Mouse (Mus musculus) myocyte (in vitro differentiated cells): ENCODE measurements at regions not wholly inside any gene's neighbourhood (a gene's known extent, or its start where the extent isn't known, plus 50 kb on each side); places are given as distances from the start of the nearest gene placed in this dataset.

ENCODE experiments used
- H3K27me3 ChIP-seq: one replicate; pipeline ENCODE4 v1.6.1; 2011; ENCODE audit not compliant: control insufficient read depth, insufficient read depth, insufficient read length
- H3K36me3 ChIP-seq: one replicate; pipeline ENCODE4 v1.6.1; 2011; ENCODE audit not compliant: control insufficient read depth, insufficient read depth
- H3K4me2 ChIP-seq: one replicate; pipeline ENCODE4 v1.6.1; 2011; ENCODE audit warnings: low read depth, control low read depth
- H3K4me3 ChIP-seq: one replicate; pipeline ENCODE4 v1.5.1; 2011; ENCODE audit warnings: mild to moderate bottlenecking, control low read depth, moderate library complexity
- H3K79me2 ChIP-seq: one replicate; pipeline ENCODE4 v1.6.1; 2011; ENCODE audit not compliant: control insufficient read depth, insufficient read depth
- H3ac ChIP-seq: one replicate; pipeline ENCODE4 v1.6.1; 2011; ENCODE audit not compliant: control insufficient read depth, insufficient read length
- CEBPB ChIP-seq: IDR thresholded peaks from 2 replicates; pipeline ENCODE4 v1.6.1; 2011; ENCODE audit warnings: mild to moderate bottlenecking, moderate library complexity; ENCODE audit not compliant: poor library complexity, insufficient read depth, severe bottlenecking
- E2F4 ChIP-seq: IDR thresholded peaks from one replicate; pipeline ENCODE4 v1.6.1; 2011; ENCODE audit warnings: mild to moderate bottlenecking, control low read depth, moderate library complexity; ENCODE audit not compliant: insufficient read depth
- MAX ChIP-seq: IDR thresholded peaks from one replicate; pipeline ENCODE4 v1.6.1; 2011; ENCODE audit warnings: low read depth, mild to moderate bottlenecking, control low read depth
- MYOD1 ChIP-seq, 3 experiments: IDR thresholded peaks; one replicate each; pipeline ENCODE4 v1.6.1; 2011; ENCODE audit warnings: control low read depth in 2 of 3, low read depth in 2 of 3, mild to moderate bottlenecking in 2 of 3, moderate library complexity in 1 of 3; ENCODE audit not compliant: insufficient read length in 2 of 3, control insufficient read depth in 1 of 3
- MYOG ChIP-seq, 3 experiments: IDR thresholded peaks; one replicate each; pipeline ENCODE4 v1.6.1; 2011; ENCODE audit warnings: control low read depth in 2 of 3, low read depth in 2 of 3, mild to moderate bottlenecking in 2 of 3; ENCODE audit not compliant: insufficient read length in 2 of 3, control insufficient read depth in 1 of 3, insufficient read depth in 1 of 3
- POLR2A ChIP-seq: IDR thresholded peaks from one replicate; pipeline ENCODE4 v1.6.1; 2011; ENCODE audit warnings: low read depth, mild to moderate bottlenecking, control low read depth, moderate library complexity; ENCODE audit not compliant: insufficient read length
- POLR2AphosphoS2 ChIP-seq: IDR thresholded peaks from one replicate; pipeline ENCODE4 v1.6.1; 2011; ENCODE audit warnings: low read depth, control low read depth; ENCODE audit not compliant: insufficient read length
- REST ChIP-seq: IDR thresholded peaks from one replicate; pipeline ENCODE4 v1.6.1; 2011; ENCODE audit warnings: mild to moderate bottlenecking, control low read depth, moderate library complexity; ENCODE audit not compliant: insufficient read depth, insufficient read length
- SRF ChIP-seq: IDR thresholded peaks from one replicate; pipeline ENCODE4 v1.6.1; 2011; ENCODE audit warnings: low read depth; ENCODE audit not compliant: control insufficient read depth, insufficient read length
- TCF12 ChIP-seq: IDR thresholded peaks from one replicate; pipeline ENCODE4 v1.6.1; 2011; ENCODE audit warnings: mild to moderate bottlenecking, control low read depth; ENCODE audit not compliant: poor library complexity, insufficient read depth, severe bottlenecking
- TCF3 ChIP-seq: IDR thresholded peaks from one replicate; pipeline ENCODE4 v1.6.1; 2011; ENCODE audit warnings: low read depth, control low read depth; ENCODE audit not compliant: insufficient read length
- USF1 ChIP-seq: IDR thresholded peaks from one replicate; pipeline ENCODE4 v1.6.1; 2011; ENCODE audit warnings: low read depth, mild to moderate bottlenecking, control low read depth, moderate library complexity

- Histone ChIP-seq H3K27me3 (no peaks in the 10 kb centered on the region), H3K36me3 (no peaks in the 10 kb centered on the region), H3ac (no peak overlapping the region), H3K4me2 (no peak overlapping the region), H3K79me2 (no peaks in the 10 kb centered on the region), H3K4me3 (no peak overlapping the region)
- TF ChIP-seq POLR2A: no peak
- TF ChIP-seq SRF: no peak
- no peak for TF ChIP-seq USF1
- TF ChIP-seq MYOD1 (IDR thresholded peaks at IDR 0.05; ENCODE audit: control insufficient read depth in 1 of 3, insufficient read length in 2 of 3, low read depth in 2 of 3): no peak
- TF ChIP-seq MYOG (IDR thresholded peaks at IDR 0.05; ENCODE audit: control insufficient read depth in 1 of 3, insufficient read depth in 1 of 3, insufficient read length in 2 of 3, low read depth in 2 of 3): no peak
- no peak for TF ChIP-seq E2F4
- no peak for TF ChIP-seq MAX
- no peak for TF ChIP-seq CEBPB
- no peak for TF ChIP-seq POLR2AphosphoS2
Observed at GRCm38 (mm10) chr5:126036686-126037085, 505.1 kb downstream of the Tmem132b start.

GRCm38 (mm10) chr5:126045761-126046160 lies 514.2 kb downstream of the Tmem132b start:
- Histone ChIP-seq H3K79me2 (no peaks in the 10 kb centered on the region), H3K4me2 (no peak overlapping the region), H3K27me3 (no peaks in the 10 kb centered on the region), H3ac (no peak overlapping the region), H3K36me3 (no peaks in the 10 kb centered on the region), H3K4me3 (no peak overlapping the region)
- no peak for TF ChIP-seq POLR2AphosphoS2
- no peak for TF ChIP-seq POLR2A
- no peak for TF ChIP-seq MYOG (IDR thresholded peaks at IDR 0.05; ENCODE audit: control insufficient read depth in 1 of 3, insufficient read depth in 1 of 3, insufficient read length in 2 of 3, low read depth in 2 of 3)
- no peak for TF ChIP-seq MYOD1 (IDR thresholded peaks at IDR 0.05; ENCODE audit: control insufficient read depth in 1 of 3, insufficient read length in 2 of 3, low read depth in 2 of 3)
- TF ChIP-seq CEBPB: no peak
- TF ChIP-seq REST: no peak
- no peak for TF ChIP-seq SRF
- TF ChIP-seq USF1: no peak
- TF ChIP-seq TCF12: no peak
- no peak for TF ChIP-seq E2F4
- TF ChIP-seq MAX: no peak
- TF ChIP-seq TCF3: no peak

GRCm38 (mm10) chr5:126063644-126064043 lies 532.1 kb downstream of the Tmem132b start:
- TF ChIP-seq USF1 (no peak), TCF3 (no peak), E2F4 (no peak), TCF12 (no peak), MYOG (IDR thresholded peaks at IDR 0.05; ENCODE audit: control insufficient read depth in 1 of 3, insufficient read depth in 1 of 3, insufficient read length in 2 of 3, low read depth in 2 of 3) (no peak), REST (no peak)
- Histone ChIP-seq H3K79me2 (no peaks in the 10 kb centered on the region), H3K36me3 (no peaks in the 10 kb centered on the region), H3K4me2 (no peak overlapping the region), H3ac (no peak overlapping the region), H3K27me3 (no peaks in the 10 kb centered on the region), H3K4me3 (no peak overlapping the region)

GRCm38 (mm10) chr5:126079281-126079838 lies 547.8 kb downstream of the Tmem132b start:
- H3K4me3 ChIP-seq: no peak overlapping the region
- no peaks in the 10 kb centered on the region for H3K79me2 ChIP-seq
- TF ChIP-seq TCF12 (no peak), MYOD1 (IDR thresholded peaks at IDR 0.05; ENCODE audit: control insufficient read depth in 1 of 3, insufficient read length in 2 of 3, low read depth in 2 of 3) (no peak), E2F4 (no peak), SRF (no peak)
- no peak overlapping the region for H3ac ChIP-seq
- no peak overlapping the region for H3K4me2 ChIP-seq
- no peaks in the 10 kb centered on the region for H3K27me3 ChIP-seq
- H3K36me3 ChIP-seq: no peaks in the 10 kb centered on the region

- Histone ChIP-seq H3ac (no peak overlapping the region), H3K4me2 (no peak overlapping the region), H3K27me3 (no peaks in the 10 kb centered on the region), H3K79me2 (no peaks in the 10 kb centered on the region), H3K36me3 (no peaks in the 10 kb centered on the region), H3K4me3 (no peak overlapping the region)
- no peak for TF ChIP-seq TCF12
- TF ChIP-seq TCF3: no peak
- no peak for TF ChIP-seq E2F4
- no peak for TF ChIP-seq MAX
- no peak for TF ChIP-seq USF1
- no peak for TF ChIP-seq REST
- no peak for TF ChIP-seq CEBPB
- TF ChIP-seq MYOG (IDR thresholded peaks at IDR 0.05; ENCODE audit: control insufficient read depth in 1 of 3, insufficient read depth in 1 of 3, insufficient read length in 2 of 3, low read depth in 2 of 3): no peak
- no peak for TF ChIP-seq POLR2A
- TF ChIP-seq SRF: no peak
Observed at GRCm38 (mm10) chr5:126088251-126088914, 556.8 kb downstream of the Tmem132b start.
